Mouse (Mus musculus): ENCODE data around the gene Cd40lg. TPM values are rescaled to one million over a fixed set of nuclear protein-coding genes. Genes with fewer than 3 reads are reported as not detected.

The Cd40lg gene
- polyA plus RNA-seq, 1 experiment from 2014 or later, result not detected

GRCm38 (mm10) chrX:57263515-57263914 is 51.6 kb downstream of the Cd40lg start:
- no peak overlapping the region for H3K9ac ChIP-seq
- H3K27me3 ChIP-seq, result no peaks in the 10 kb centered on the region
- H3K4me2 ChIP-seq, result no peak overlapping the region
- no peak for ATAC-seq (replicated peaks; ENCODE audit: insufficient number of reproducible peaks, insufficient read depth, low FRiP score, low read depth)
- H3K36me3 ChIP-seq, result no peaks in the 10 kb centered on the region
- WGBS, result 68% methylated on average over 4 of the region's 4 CpGs
- no peak overlapping the region for H3K27ac ChIP-seq
- H3K4me1 ChIP-seq (replicated peaks), result no peaks in the 10 kb centered on the region
- H3K4me3 ChIP-seq, result no peak overlapping the region
- H3K9me3 ChIP-seq (replicated peaks), result no peaks in the 10 kb centered on the region

Other genes with a start within 250 kb of the Cd40lg start
- not detected in 2 replicates for gene Brs3, start 169.1 kb upstream of the Cd40lg start, polyA plus RNA-seq (2015; fragmentation: Nextera tagmentation; extraction: Ambion mirVana)
- gene Htatsf1, start 158.6 kb upstream of the Cd40lg start, polyA plus RNA-seq (2015; fragmentation: Nextera tagmentation; extraction: Ambion mirVana), result 62.4 and 64.6 TPM in 2 replicates
- gene Vgll1, start 124.0 kb upstream of the Cd40lg start, polyA plus RNA-seq (2015; fragmentation: Nextera tagmentation; extraction: Ambion mirVana), result not detected in 2 replicates
- 35.6 and 36.0 TPM in 2 replicates for gene Arhgef6, start 126.6 kb downstream of the Cd40lg start, polyA plus RNA-seq (2015; fragmentation: Nextera tagmentation; extraction: Ambion mirVana)
- gene Rbmx, start 180.9 kb downstream of the Cd40lg start, polyA plus RNA-seq (2015; fragmentation: Nextera tagmentation; extraction: Ambion mirVana), result 75.9 and 80.1 TPM in 2 replicates
- gene Gm364, start 197.0 kb downstream of the Cd40lg start, polyA plus RNA-seq (2015; fragmentation: Nextera tagmentation; extraction: Ambion mirVana), result not detected in 2 replicates